Mouse (Mus musculus): ENCODE data around the gene Wdr91. TPM values are rescaled to one million over a fixed set of nuclear protein-coding genes. Genes with fewer than 3 reads are reported as not detected.

The Wdr91 gene
- 10 to 100 TPM; 35.1 to 36.5 TPM for total RNA-seq (2021)

GRCm38 (mm10) chr6:34910371-34911219 lies at the start of gene Wdr91:
TSS of gene Wdr91 (minus strand) at chr6:34910876.
- peak; percentile 90 for DNase-seq

GRCm38 (mm10) chr6:34959131-34959530 lies 48.5 kb upstream of the Wdr91 start:
- no peak for DNase-seq

- no peak for DNase-seq
These were observed 45.2 kb upstream of the Wdr91 start for GRCm38 (mm10) chr6:34955862-34956241.

GRCm38 (mm10) chr6:34954926-34955861 lies 44.5 kb upstream of the Wdr91 start:
- DNase-seq, result no peak

GRCm38 (mm10) chr6:34951956-34952667 lies 41.4 kb upstream of the Wdr91 start:
- no peak for DNase-seq

GRCm38 (mm10) chr6:34951518-34951917 lies 40.8 kb upstream of the Wdr91 start:
- DNase-seq, result no peak

- DNase-seq, result peak in 1 of 2 experiments; percentile 2
These were observed 37.8 kb upstream of the Wdr91 start for GRCm38 (mm10) chr6:34948461-34948860.

GRCm38 (mm10) chr6:34946486-34947079 lies 35.9 kb upstream of the Wdr91 start:
- DNase-seq, result no peak

GRCm38 (mm10) chr6:34943499-34943898 lies 32.8 kb upstream of the Wdr91 start:
- no peak for DNase-seq

GRCm38 (mm10) chr6:34942446-34942845 lies 31.8 kb upstream of the Wdr91 start:
- DNase-seq, result no peak

- no peak for DNase-seq
These were observed 30.8 kb upstream of the Wdr91 start for GRCm38 (mm10) chr6:34941496-34941895.

- DNase-seq, result no peak
These were observed 28.8 kb upstream of the Wdr91 start for GRCm38 (mm10) chr6:34939451-34939850.

GRCm38 (mm10) chr6:34938929-34939325 lies 28.3 kb upstream of the Wdr91 start:
- no peak for DNase-seq

GRCm38 (mm10) chr6:34938280-34938928 lies 27.7 kb upstream of the Wdr91 start:
- no peak for DNase-seq

- no peak for DNase-seq
These were observed 26.1 kb upstream of the Wdr91 start for GRCm38 (mm10) chr6:34936743-34937142.

GRCm38 (mm10) chr6:34932633-34933032 lies 22.0 kb upstream of the Wdr91 start:
- no peak for DNase-seq

- DNase-seq, result no peak
These were observed 16.9 kb upstream of the Wdr91 start for GRCm38 (mm10) chr6:34927594-34927993.

GRCm38 (mm10) chr6:34927156-34927555 lies 16.5 kb upstream of the Wdr91 start:
- peak; percentile 61 to 72 for DNase-seq

- no peak for DNase-seq
These were observed 11.3 kb upstream of the Wdr91 start for GRCm38 (mm10) chr6:34921941-34922340.

GRCm38 (mm10) chr6:34920631-34921030 lies 10.0 kb upstream of the Wdr91 start:
- DNase-seq, result no peak

- no peak for DNase-seq
These were observed 9.3 kb upstream of the Wdr91 start, which contains the start of gene Stra8 for GRCm38 (mm10) chr6:34919956-34920355. TSS of gene Stra8 (plus strand) at chr6:34920163.

GRCm38 (mm10) chr6:34919146-34919545 lies 8.5 kb upstream of the Wdr91 start:
- DNase-seq, result no peak

All from layer of hippocampus, postnatal 36 days (tissue).